Mouse (Mus musculus) stomach, embryonic 14.5 days (tissue): ENCODE measurements around the gene Myo10. TPM values are rescaled to one million over a fixed set of nuclear protein-coding genes. Genes with fewer than 3 reads are reported as not detected.

Source experiments
- polyA plus RNA-seq: library from polyadenylated mRNA; unstranded; fragments of >200 nt; fragmentation: Nextera tagmentation; extraction: Ambion mirVana; gene quantifications from 2 replicates; pipeline ENCODE4 v1.2.1, GENCODE M21; 2014

Gene Myo10
- polyA plus RNA-seq, 1 experiment from 2014 or later, result 48.0 TPM

Other genes with a start within 250 kb of the Myo10 start
- 28.6 and 29.3 TPM in 2 replicates for gene Basp1, start 208.8 kb upstream of the Myo10 start, polyA plus RNA-seq
- gene Retreg1, start 220.7 kb downstream of the Myo10 start, polyA plus RNA-seq, result 15.6 and 16.9 TPM in 2 replicates